Mouse (Mus musculus) lung, embryonic 15.5 days (tissue): ENCODE results near the gene Six2. TPM values are rescaled to one million over a fixed set of nuclear protein-coding genes. Genes with fewer than 3 reads are reported as not detected.

ENCODE experiments used
- ATAC-seq: fragments of 200-750 bp; cut with Nextera tagmentation; 2 replicates; pipeline ENCODE4 v1.8.0; 2017; ENCODE audit warnings: moderate number of reproducible peaks, borderline replicate concordance; ENCODE audit not compliant: low FRiP score, low TSS enrichment; ENCODE audit errors: extremely low read depth
- H3K27ac ChIP-seq: fragments of 300-500 bp; sonication (generic); 2 replicates; pipeline ENCODE4 v1.5.1; 2015; ENCODE audit warnings: moderate library complexity, mild to moderate bottlenecking, inconsistent platforms
- H3K27me3 ChIP-seq: fragments of 300-500 bp; sonication (generic); 2 replicates; pipeline ENCODE4 v1.6.1; 2015; ENCODE audit warnings: inconsistent platforms
- H3K36me3 ChIP-seq: fragments of 300-500 bp; sonication (generic); 2 replicates; pipeline ENCODE4 v1.6.1; 2015; ENCODE audit warnings: inconsistent platforms
- H3K4me1 ChIP-seq: fragments of 300-500 bp; sonication (generic); 2 replicates; pipeline ENCODE4 v1.6.1; 2015; ENCODE audit warnings: inconsistent platforms
- H3K4me2 ChIP-seq: fragments of 300-500 bp; sonication (generic); 2 replicates; pipeline ENCODE4 v1.6.1; 2015; ENCODE audit warnings: inconsistent platforms, mild to moderate bottlenecking, moderate library complexity
- H3K4me3 ChIP-seq: fragments of 300-500 bp; sonication (generic); 2 replicates; pipeline ENCODE4 v1.5.1; 2015; ENCODE audit warnings: mild to moderate bottlenecking, inconsistent platforms
- H3K9ac ChIP-seq: fragments of 300-500 bp; sonication (generic); 2 replicates; pipeline ENCODE4 v1.6.1; 2015; ENCODE audit warnings: inconsistent platforms
- H3K9me3 ChIP-seq: fragments of 300-500 bp; sonication (generic); 2 replicates; pipeline ENCODE4 v1.6.1; 2016; ENCODE audit warnings: inconsistent platforms
- WGBS: fragments of 180-500 bp; shearing (Covaris S2); methylation state at CpG from one replicate; pipeline ENCODE4 v1.1.7; 2015; 5-methylcytosine and 5-hydroxymethylcytosine counted together
- polyA plus RNA-seq: library from polyadenylated mRNA; unstranded; fragments of >200 nt; fragmentation: Nextera tagmentation; extraction: Ambion mirVana; gene quantifications from 2 replicates; pipeline ENCODE4 v1.2.1, GENCODE M21; 2015

Six2 gene
- polyA plus RNA-seq, 1 experiment from 2014 or later: 0.55 TPM

GRCm38 (mm10) chr17:85681741-85682140 is 6.3 kb downstream of the Six2 start:
- Histone ChIP-seq H3K36me3 (no peaks in the 10 kb centered on the region), H3K4me2 (no peak overlapping the region), H3K4me1 (peaks cover 10% of the 10 kb centered on the region), H3K27me3 (peaks cover 92% of the 10 kb centered on the region), H3K9me3 (no peaks in the 10 kb centered on the region), H3K4me3 (no peak overlapping the region), H3K9ac (no peak overlapping the region), H3K27ac (no peak overlapping the region)
- WGBS: 7% methylated on average over 6 of the region's 6 CpGs
- no peak for ATAC-seq

DNA sequence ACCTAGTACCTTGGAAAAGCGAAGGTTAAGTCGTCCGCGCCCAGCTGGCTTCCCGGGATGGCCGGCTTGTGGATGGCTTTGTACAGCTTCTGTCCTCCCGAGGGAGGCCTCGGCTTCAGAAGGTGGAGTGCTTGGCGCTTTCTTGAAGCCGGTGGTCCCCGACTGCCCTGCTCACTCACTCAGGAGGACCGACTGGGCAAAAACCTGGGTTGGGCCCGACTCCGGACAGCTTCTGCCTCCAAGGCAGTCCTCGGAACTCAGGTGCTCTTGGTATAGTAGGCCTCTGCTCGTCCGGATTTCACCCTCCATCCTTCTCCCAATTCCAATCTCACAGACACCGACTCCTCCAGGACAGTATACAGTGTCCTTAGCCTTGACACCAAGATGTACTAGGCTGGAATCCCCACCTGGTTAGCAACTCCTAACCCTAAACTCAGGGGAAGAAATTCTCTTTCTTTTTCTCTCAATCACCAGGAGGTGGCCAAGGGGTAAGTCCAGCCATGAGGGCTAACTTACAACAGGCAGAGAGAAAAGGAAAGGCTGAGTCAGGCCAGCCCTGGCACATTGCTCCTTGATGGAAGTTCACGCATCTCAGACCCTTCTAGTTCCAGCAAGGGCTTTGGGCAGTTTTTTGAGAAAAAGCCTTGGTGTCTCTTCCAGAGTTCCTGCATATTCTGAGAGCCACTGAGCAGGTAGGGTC is 7.1 kb downstream of the Six2 start:
- no peak for ATAC-seq
- Histone ChIP-seq H3K9me3 (no peaks in the 10 kb centered on the region), H3K36me3 (no peaks in the 10 kb centered on the region), H3K4me2 (no peak overlapping the region), H3K4me3 (no peak overlapping the region), H3K27me3 (peaks cover 89% of the 10 kb centered on the region), H3K9ac (no peak overlapping the region), H3K4me1 (peaks cover 10% of the 10 kb centered on the region), H3K27ac (no peak overlapping the region)
- 5% methylated on average over 19 of the region's 19 CpGs for WGBS

GRCm38 (mm10) chr17:85680116-85680850 is 7.8 kb downstream of the Six2 start:
- Histone ChIP-seq H3K9ac (no peak overlapping the region), H3K4me2 (peak overlapping the region; percentile 46), H3K27me3 (peaks cover 82% of the 10 kb centered on the region), H3K4me1 (peaks cover 10% of the 10 kb centered on the region), H3K36me3 (no peaks in the 10 kb centered on the region), H3K4me3 (peak overlapping the region; percentile 24; the same call in 1 of the 2 replicates), H3K27ac (no peak overlapping the region), H3K9me3 (no peaks in the 10 kb centered on the region)
- no peak for ATAC-seq
- 3% methylated on average over 21 of the region's 21 CpGs for WGBS

- Histone ChIP-seq H3K36me3 (no peaks in the 10 kb centered on the region), H3K4me2 (peak overlapping the region; percentile 46), H3K27me3 (peaks cover 78% of the 10 kb centered on the region), H3K4me1 (peaks cover 10% of the 10 kb centered on the region), H3K27ac (no peak overlapping the region), H3K9ac (no peak overlapping the region), H3K9me3 (no peaks in the 10 kb centered on the region), H3K4me3 (peak overlapping the region; percentile 24; the same call in 1 of the 2 replicates)
- ATAC-seq: peak; percentile 39; the same call in 1 of the 2 replicates
- 2% methylated on average over 15 of the region's 15 CpGs for WGBS
Observed at GRCm38 (mm10) chr17:85679651-85680050, 8.4 kb downstream of the Six2 start.

GRCm38 (mm10) chr17:85664618-85665320 is 23.3 kb downstream of the Six2 start:
- no peaks in the 10 kb centered on the region for H3K9me3 ChIP-seq
- peak overlapping the region; percentile 49 for H3K4me2 ChIP-seq
- H3K27ac ChIP-seq: no peak overlapping the region
- H3K4me3 ChIP-seq: peak overlapping the region; percentile 15; the same call in 1 of the 2 replicates
- H3K4me1 ChIP-seq: 0 out of 2 replicates have a peak, but pooled peaks cover 4% of the 10 kb centered on the region
- ATAC-seq: peak; percentile 70
- H3K36me3 ChIP-seq: no peaks in the 10 kb centered on the region
- peaks cover 44% of the 10 kb centered on the region for H3K27me3 ChIP-seq
- no peak overlapping the region for H3K9ac ChIP-seq
- WGBS: 3% methylated on average over 20 of the region's 20 CpGs

GRCm38 (mm10) chr17:85664202-85664601 is 23.9 kb downstream of the Six2 start:
- no peak for ATAC-seq
- Histone ChIP-seq H3K4me1 (0 out of 2 replicates have a peak, but pooled peaks cover 4% of the 10 kb centered on the region), H3K27ac (no peak overlapping the region), H3K36me3 (no peaks in the 10 kb centered on the region), H3K9me3 (no peaks in the 10 kb centered on the region), H3K4me3 (no peak overlapping the region), H3K4me2 (no peak overlapping the region), H3K9ac (no peak overlapping the region), H3K27me3 (peaks cover 44% of the 10 kb centered on the region)
- WGBS: 37% methylated on average over 2 of the region's 2 CpGs

- Histone ChIP-seq H3K4me3 (no peak overlapping the region), H3K36me3 (no peaks in the 10 kb centered on the region), H3K27me3 (peaks cover 40% of the 10 kb centered on the region), H3K27ac (no peak overlapping the region), H3K4me1 (0 out of 2 replicates have a peak, but pooled peaks cover 4% of the 10 kb centered on the region), H3K9ac (no peak overlapping the region), H3K4me2 (no peak overlapping the region), H3K9me3 (no peaks in the 10 kb centered on the region)
- WGBS: 35% methylated on average over 5 of the region's 5 CpGs
- ATAC-seq: no peak
Observed at GRCm38 (mm10) chr17:85661521-85661920, 26.6 kb downstream of the Six2 start.

GRCm38 (mm10) chr17:85660016-85660415 is 28.1 kb downstream of the Six2 start:
- no peaks in the 10 kb centered on the region for H3K9me3 ChIP-seq
- no peaks in the 10 kb centered on the region for H3K4me1 ChIP-seq
- H3K4me3 ChIP-seq: no peak overlapping the region
- no peak overlapping the region for H3K4me2 ChIP-seq
- H3K27ac ChIP-seq: no peak overlapping the region
- no peak overlapping the region for H3K9ac ChIP-seq
- 81% methylated on average over 1 of the region's 1 CpGs for WGBS
- no peak for ATAC-seq
- no peaks in the 10 kb centered on the region for H3K36me3 ChIP-seq
- H3K27me3 ChIP-seq: peaks cover 32% of the 10 kb centered on the region

GRCm38 (mm10) chr17:85645718-85646665 is 42.1 kb downstream of the Six2 start:
- 4% methylated on average over 33 of the region's 36 CpGs for WGBS
- Histone ChIP-seq H3K27ac (no peak overlapping the region), H3K4me2 (peak overlapping the region; percentile 68), H3K9ac (no peak overlapping the region), H3K36me3 (no peaks in the 10 kb centered on the region), H3K4me1 (peaks cover 10% of the 10 kb centered on the region; the same call in 1 of the 2 replicates), H3K27me3 (peaks cover 61% of the 10 kb centered on the region), H3K4me3 (peak overlapping the region; percentile 33), H3K9me3 (no peaks in the 10 kb centered on the region)
- ATAC-seq: peak; percentile 65; the same call in 1 of the 2 replicates

- 18% methylated on average over 9 of the region's 12 CpGs for WGBS
- Histone ChIP-seq H3K9ac (no peak overlapping the region), H3K4me1 (peaks cover 10% of the 10 kb centered on the region; the same call in 1 of the 2 replicates), H3K36me3 (no peaks in the 10 kb centered on the region), H3K27ac (no peak overlapping the region), H3K27me3 (peaks cover 67% of the 10 kb centered on the region), H3K9me3 (no peaks in the 10 kb centered on the region), H3K4me2 (peak overlapping the region; percentile 68), H3K4me3 (peak overlapping the region; percentile 33)
- ATAC-seq: no peak
Observed at GRCm38 (mm10) chr17:85645312-85645711, 42.8 kb downstream of the Six2 start.

DNA sequence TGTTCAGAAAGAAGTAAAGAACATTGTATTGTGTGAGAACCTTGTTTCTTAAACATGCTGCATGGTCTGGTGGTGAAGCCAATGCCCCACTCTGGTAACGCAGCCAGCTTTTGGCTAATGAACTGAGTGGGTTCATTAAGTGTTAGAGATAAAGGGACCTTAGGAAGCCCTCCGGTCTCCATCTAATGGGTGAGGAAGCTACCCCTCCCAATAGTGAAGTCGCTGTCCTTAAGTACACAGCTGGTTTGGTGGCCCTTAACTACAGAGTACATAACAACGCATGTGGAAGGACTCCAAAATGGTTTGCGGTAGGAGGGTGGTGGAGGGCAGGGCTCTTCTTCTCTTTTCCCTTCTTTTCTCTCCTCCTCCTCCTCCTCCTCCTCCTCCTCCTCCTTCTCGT is 50.2 kb downstream of the Six2 start:
- H3K27ac ChIP-seq: no peak overlapping the region
- H3K36me3 ChIP-seq: no peaks in the 10 kb centered on the region
- H3K4me2 ChIP-seq: no peak overlapping the region
- H3K9ac ChIP-seq: no peak overlapping the region
- peaks cover 59% of the 10 kb centered on the region for H3K27me3 ChIP-seq
- no peak overlapping the region for H3K4me3 ChIP-seq
- H3K9me3 ChIP-seq: no peaks in the 10 kb centered on the region
- H3K4me1 ChIP-seq: no peaks in the 10 kb centered on the region
- no peak for ATAC-seq
- 44% methylated on average over 6 of the region's 6 CpGs for WGBS
